Mouse (Mus musculus): Measurements from ENCODE around the gene Chp1. TPM values are rescaled to one million over a fixed set of nuclear protein-coding genes. Genes with fewer than 3 reads are reported as not detected.

The Chp1 gene
- total and polyA plus RNA-seq, 3 experiments: 125 to 331 (median 295) TPM

Other genes with a start within 250 kb of the Chp1 start
- gene Dll4, start 221.9 kb upstream of the Chp1 start, total RNA-seq (2021): 1 to 10 TPM; 5.8 to 9.8 TPM
- gene Dll4, start 221.9 kb upstream of the Chp1 start, polyA plus RNA-seq (2012; rRNA removed): 14.9 and 16.0 TPM in 2 replicates
- 10 to 100 TPM in 1 of 2 experiments, 1 to 10 TPM in 1; 3.1 to 28.4 TPM for gene Chac1, start 196.5 kb upstream of the Chp1 start, total RNA-seq (2021)
- gene Chac1, start 196.5 kb upstream of the Chp1 start, polyA plus RNA-seq (2012; rRNA removed): 12.8 and 21.4 TPM in 2 replicates
- gene Ino80, start 70.0 kb upstream of the Chp1 start, total RNA-seq (2021): 10 to 100 TPM; 15.9 to 22.6 TPM
- 6.0 and 6.1 TPM in 2 replicates for gene Ino80, start 70.0 kb upstream of the Chp1 start, polyA plus RNA-seq (2012; rRNA removed)
- 1 to 10 TPM; 1.1 to 1.6 TPM for gene Exd1, start 70 bp upstream of the Chp1 start, total RNA-seq (2021)
- gene Exd1, start 70 bp upstream of the Chp1 start, polyA plus RNA-seq (2012; rRNA removed): 0.17 and 0.22 TPM in 2 replicates
- 1 to 10 TPM; 1.2 to 2.4 TPM for gene Nusap1, start 70.6 kb downstream of the Chp1 start, total RNA-seq (2021)
- gene Nusap1, start 70.6 kb downstream of the Chp1 start, polyA plus RNA-seq (2012; rRNA removed): 0.02 and 0.09 TPM in 2 replicates
- 1 to 10 TPM in 1 of 2 experiments, under 1 TPM in 1; 0.81 to 1.6 TPM for gene Oip5, start 70.8 kb downstream of the Chp1 start, total RNA-seq (2021)
- gene Oip5, start 70.8 kb downstream of the Chp1 start, polyA plus RNA-seq (2012; rRNA removed): 2.7 and 2.9 TPM in 2 replicates
- 10 to 100 TPM; 38.8 to 45.9 TPM for gene Ndufaf1, start 115.1 kb downstream of the Chp1 start, total RNA-seq (2021)
- 1.2 and 1.6 TPM in 2 replicates for gene Ndufaf1, start 115.1 kb downstream of the Chp1 start, polyA plus RNA-seq (2012; rRNA removed)
- 10 to 100 TPM; 21.8 to 33.4 TPM for gene Rtf1, start 127.4 kb downstream of the Chp1 start, total RNA-seq (2021)
- 7.4 and 9.4 TPM in 2 replicates for gene Rtf1, start 127.4 kb downstream of the Chp1 start, polyA plus RNA-seq (2012; rRNA removed)
- 1 to 10 TPM; 2.3 to 6.4 TPM for gene Itpka, start 194.6 kb downstream of the Chp1 start, total RNA-seq (2021)
- gene Itpka, start 194.6 kb downstream of the Chp1 start, polyA plus RNA-seq (2012; rRNA removed): 3.1 and 6.8 TPM in 2 replicates
- under 1 TPM; 0.69 to 0.90 TPM for gene Ltk, start 212.7 kb downstream of the Chp1 start, total RNA-seq (2021)
- gene Ltk, start 212.7 kb downstream of the Chp1 start, polyA plus RNA-seq (2012; rRNA removed): 1.9 and 2.3 TPM in 2 replicates
- 10 to 100 TPM; 13.6 to 18.7 TPM for gene Rpap1, start 239.8 kb downstream of the Chp1 start, total RNA-seq (2021)
- 39.1 and 42.3 TPM in 2 replicates for gene Rpap1, start 239.8 kb downstream of the Chp1 start, polyA plus RNA-seq (2012; rRNA removed)

Measured in adrenal gland, adult 2 months (tissue).